Mouse (Mus musculus): ENCODE measurements at regions not wholly inside any gene's neighbourhood (a gene's known extent, or its start where the extent isn't known, plus 50 kb on each side); places are given as distances from the start of the nearest gene placed in this dataset.

DNA sequence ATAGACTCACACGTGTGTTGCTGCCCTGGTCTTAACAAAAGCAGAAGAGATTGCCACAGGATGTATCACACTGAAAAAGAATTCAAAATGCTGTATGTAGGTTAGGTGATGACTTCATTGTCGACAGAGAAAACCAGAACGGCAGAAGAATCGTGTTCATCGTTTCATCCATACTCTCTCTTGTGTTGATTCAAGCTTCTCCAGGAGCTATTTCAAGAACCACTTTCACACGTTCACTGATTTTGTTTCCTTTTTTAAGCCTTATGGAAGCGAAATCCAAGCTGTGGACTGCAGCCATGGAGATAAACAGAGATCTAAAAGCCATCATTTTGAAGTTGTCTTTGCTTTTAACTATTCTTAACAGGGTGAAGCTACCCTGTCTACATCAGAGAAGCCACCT lies 63.2 kb upstream of the Tmc3 start:
- TF ChIP-seq POLR2A (IDR thresholded peaks at IDR 0.05; ENCODE audit: extremely low read depth, insufficient read depth, low read length) (no peak), CTCF (IDR thresholded peaks at IDR 0.05; ENCODE audit: low read depth, low read length) (no peak)

All from liver, adult 2 months (tissue).